Comparison of ENCODE assay signal across 21 mouse cellular contexts in genomic region chr5:131821461-131821860, GRCm38 (mm10).
DNase-seq lines count a peak whose midpoint lies in the region; ATAC-seq and TF ChIP-seq lines count a peak whose summit lies in the region.
"Had no signal": no experiment of that assay in that cellular context is flagged by ENCODE, and none has a peak within 500 bp of the region (broad histone marks: within the 10 kb centered on the region; RNA-seq: fewer than 3 reads in every experiment).

No protein-coding gene starts in this region.

- WGBS in forebrain, embryonic 15.5 days = 63% methylated on average over 4 of the region's 4 CpGs
- WGBS in forebrain, embryonic 16.5 days = 65% methylated on average over 4 of the region's 4 CpGs
- WGBS in thymus, adult 2 months = 62% methylated on average over 4 of the region's 4 CpGs

- no peak for TF ChIP-seq CTCF in thymus, adult 2 months (IDR thresholded peaks at IDR 0.05; ENCODE audit: borderline replicate concordance, control insufficient read depth, extremely low read depth, insufficient read depth, low read length, poor library complexity)

- H3K4me3 ChIP-seq in forebrain, embryonic 15.5 days = no peak overlapping the region
- no peak overlapping the region for H3K4me3 ChIP-seq in forebrain, embryonic 16.5 days (replicated peaks; ENCODE audit: low read length)
- H3K4me3 ChIP-seq in thymus, adult 2 months (ENCODE audit: control insufficient read depth, insufficient read depth, low read length) = no peak overlapping the region
- H3K4me3 ChIP-seq: embryonic facial prominence, embryonic 10.5 days; gastrocnemius, adult 2 months; heart, embryonic 10.5 days; hindbrain, embryonic 13.5 days had no signal

- no peaks in the 10 kb centered on the region for H3K9me3 ChIP-seq in forebrain, embryonic 15.5 days
- H3K9me3 ChIP-seq in forebrain, embryonic 16.5 days (ENCODE audit: control insufficient read depth, low read length) = no peaks in the 10 kb centered on the region
- H3K9me3 ChIP-seq: embryonic facial prominence, embryonic 10.5 days; heart, embryonic 10.5 days; hindbrain, embryonic 13.5 days had no signal

- H3K27me3 ChIP-seq in forebrain, embryonic 15.5 days = no peaks in the 10 kb centered on the region
- no peaks in the 10 kb centered on the region for H3K27me3 ChIP-seq in forebrain, embryonic 16.5 days (replicated peaks; ENCODE audit: control insufficient read depth, insufficient read depth, low read length)
- no peaks in the 10 kb centered on the region for H3K27me3 ChIP-seq in thymus, adult 2 months (ENCODE audit: control insufficient read depth, insufficient read depth, low read length)

- no peak for TF ChIP-seq POLR2A in thymus, adult 2 months (IDR thresholded peaks at IDR 0.05; ENCODE audit: control insufficient read depth, extremely low read depth, insufficient read depth, low read length, poor library complexity)

- H3K9ac ChIP-seq in forebrain, embryonic 15.5 days (replicated peaks) = no peak overlapping the region
- no peak overlapping the region for H3K9ac ChIP-seq in forebrain, embryonic 16.5 days (replicated peaks; ENCODE audit: low read depth, low read length)
- H3K9ac ChIP-seq: hindbrain, embryonic 13.5 days had no signal

- H3K27ac ChIP-seq in forebrain, embryonic 15.5 days (replicated peaks) = 0 out of 2 replicates have a peak overlapping the region, but pooled peaks have one; percentile 11
- H3K27ac ChIP-seq in forebrain, embryonic 16.5 days (ENCODE audit: low read length) = no peak overlapping the region
- no peak overlapping the region for H3K27ac ChIP-seq in thymus, adult 2 months (ENCODE audit: control insufficient read depth, insufficient read depth, low read length)
- H3K27ac ChIP-seq: embryonic facial prominence, embryonic 10.5 days; gastrocnemius, adult 2 months; heart, embryonic 10.5 days; hindbrain, embryonic 13.5 days; hindbrain, postnatal 0 days had no signal

- DNase-seq in adrenal gland, postnatal 10 days = peak; percentile 40
- DNase-seq in adrenal gland, adult 8-10 months = no peak
- peak; percentile 25 for DNase-seq in thymus, postnatal 0 days (ENCODE audit: low spot score)
- no peak for DNase-seq in thymus, adult 2 months
- DNase-seq in thymus, adult 18-20 months = no peak
- DNase-seq: B cell, adult 2 months; cerebellum, adult 11-12 months; cerebellum, adult 9-10 months; gastrocnemius, adult 2 months; gastrocnemius, postnatal 25 days; heart, adult 18-20 months; heart, postnatal 10 days; heart, postnatal 4 days had no signal

- H3K4me1 ChIP-seq in forebrain, embryonic 15.5 days = peaks cover 44% of the 10 kb centered on the region
- H3K4me1 ChIP-seq in forebrain, embryonic 16.5 days (replicated peaks; ENCODE audit: control insufficient read depth, insufficient read depth, low read length) = peaks cover 48% of the 10 kb centered on the region
- no peaks in the 10 kb centered on the region for H3K4me1 ChIP-seq in thymus, adult 2 months (replicated peaks; ENCODE audit: control insufficient read depth, insufficient read depth, low read length)

- no peak overlapping the region for H3K4me2 ChIP-seq in forebrain, embryonic 15.5 days (replicated peaks)
- H3K4me2 ChIP-seq in forebrain, embryonic 16.5 days (ENCODE audit: low read length) = no peak overlapping the region
- H3K4me2 ChIP-seq: hindbrain, embryonic 13.5 days had no signal

- H3K36me3 ChIP-seq in forebrain, embryonic 15.5 days = no peaks in the 10 kb centered on the region
- no peaks in the 10 kb centered on the region for H3K36me3 ChIP-seq in forebrain, embryonic 16.5 days (ENCODE audit: control insufficient read depth, insufficient read depth)
- H3K36me3 ChIP-seq in thymus, adult 2 months (ENCODE audit: control insufficient read depth, insufficient read depth, low read length) = no peaks in the 10 kb centered on the region
- H3K36me3 ChIP-seq: embryonic facial prominence, embryonic 10.5 days; G1E; heart, embryonic 10.5 days; hindbrain, embryonic 13.5 days had no signal

- ATAC-seq in forebrain, embryonic 15.5 days (replicated peaks) = no peak
- no peak for ATAC-seq in forebrain, embryonic 16.5 days
- ATAC-seq: CD4-positive, CD25-positive, alpha-beta regulatory T cell, adult 4 months; hindbrain, postnatal 0 days had no signal

Comparison
In these comparisons a context has a peak if more than half of its experiments do, and no peak if none do; other contexts are left out.
1. DNase-seq: peak in adrenal gland, postnatal 10 days (single experiment) and thymus, postnatal 0 days (single experiment); none in adrenal gland, adult 8-10 months (single experiment), thymus, adult 2 months (single experiment) and thymus, adult 18-20 months (0 of 2).